Mouse (Mus musculus) testis, adult 2 months (tissue): Measurements from ENCODE around the gene 4933405L10Rik. TPM values are rescaled to one million over a fixed set of nuclear protein-coding genes. Genes with fewer than 3 reads are reported as not detected.
A peak's percentile ranks its signal among the peaks of the same experiment; 100 is the strongest.

Experiments
- H3K27ac ChIP-seq: fragments of 200-500 bp; 2 replicates; pipeline ENCODE4 v1.5.1; 2012; ENCODE audit warnings: low read depth, low read length; ENCODE audit not compliant: control insufficient read depth, insufficient read depth
- H3K27me3 ChIP-seq: fragments of 200-500 bp; 2 replicates; pipeline ENCODE4 v1.6.1; 2012; ENCODE audit warnings: mild to moderate bottlenecking, low read length, moderate library complexity; ENCODE audit not compliant: control insufficient read depth, insufficient read depth
- H3K36me3 ChIP-seq: fragments of 200-500 bp; 2 replicates; pipeline ENCODE4 v1.6.1; 2012; ENCODE audit warnings: mild to moderate bottlenecking, low read length; ENCODE audit not compliant: control insufficient read depth, insufficient read depth
- H3K4me1 ChIP-seq: fragments of 200-500 bp; 2 replicates; pipeline ENCODE4 v1.6.1; 2012; ENCODE audit warnings: low read length; ENCODE audit not compliant: control insufficient read depth, insufficient read depth
- H3K4me3 ChIP-seq: fragments of 200-500 bp; 2 replicates; pipeline ENCODE4 v1.5.1; 2012; ENCODE audit warnings: low read depth, mild to moderate bottlenecking, low read length, moderate library complexity, mixed read lengths; ENCODE audit not compliant: control insufficient read depth
- CTCF ChIP-seq: fragments of 200-500 bp; IDR thresholded peaks from 2 replicates; pipeline ENCODE4 v1.5.1; 2012; ENCODE audit warnings: low read depth, mild to moderate bottlenecking, inconsistent platforms, low read length, moderate library complexity; ENCODE audit not compliant: control insufficient read depth, insufficient read depth, insufficient replicate concordance
- POLR2A ChIP-seq: fragments of 200-500 bp; IDR thresholded peaks from 2 replicates; pipeline ENCODE4 v1.6.1; 2012; ENCODE audit warnings: low read depth, mild to moderate bottlenecking, inconsistent platforms, low read length, moderate library complexity; ENCODE audit not compliant: control insufficient read depth
- polyA plus RNA-seq: library from polyadenylated mRNA; depleted of rRNA; stranded (reverse); fragments of >200 nt; gene quantifications from 2 replicates; pipeline ENCODE4 v1.2.3, GENCODE M21; 2012

4933405L10Rik gene
- polyA plus RNA-seq, 1 experiment, result 60.1 TPM

DNA sequence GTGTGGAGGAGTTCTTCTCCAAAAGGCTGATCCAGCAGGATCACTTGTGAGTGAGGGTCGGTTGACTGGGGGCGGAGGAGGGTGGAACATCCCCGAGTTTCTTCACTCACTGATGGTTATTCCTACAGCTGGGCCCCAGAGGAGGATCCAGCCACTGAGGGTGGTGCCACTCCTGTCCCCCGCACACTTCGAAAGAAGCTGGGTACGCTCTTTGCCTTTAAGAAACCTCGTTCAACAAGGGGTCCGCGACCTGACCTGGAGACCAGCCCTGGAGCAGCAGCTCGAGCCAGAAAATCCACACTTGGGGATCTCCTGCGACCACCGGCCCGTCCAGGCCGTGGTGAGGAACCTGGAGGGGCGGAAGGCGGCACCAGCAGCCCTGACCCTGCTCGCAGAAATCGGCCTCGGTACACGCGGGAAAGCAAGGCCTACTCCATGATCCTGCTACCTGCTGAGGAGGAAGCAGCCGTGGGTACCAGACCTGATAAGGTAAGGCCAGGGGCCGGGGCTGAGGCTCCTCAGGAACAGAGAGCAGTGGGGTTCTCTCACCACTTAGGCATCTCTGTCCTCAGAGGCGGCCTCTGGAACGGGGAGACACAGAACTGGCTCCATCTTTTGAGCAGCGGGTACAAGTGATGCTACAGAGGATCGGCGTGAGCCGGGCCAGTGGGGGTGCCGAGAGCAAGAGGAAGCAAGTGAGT is 12.2 kb upstream of the 4933405L10Rik start:
- Histone ChIP-seq H3K36me3 (no peaks in the 10 kb centered on the region), H3K27me3 (no peaks in the 10 kb centered on the region), H3K4me3 (no peak overlapping the region), H3K27ac (no peak overlapping the region), H3K4me1 (peaks cover 21% of the 10 kb centered on the region)
- no peak for TF ChIP-seq CTCF
- TF ChIP-seq POLR2A, result no peak

- TF ChIP-seq CTCF, result no peak
- TF ChIP-seq POLR2A, result no peak
- no peaks in the 10 kb centered on the region for H3K36me3 ChIP-seq
- H3K4me3 ChIP-seq, result no peak overlapping the region
- H3K27me3 ChIP-seq, result no peaks in the 10 kb centered on the region
- H3K27ac ChIP-seq, result no peak overlapping the region
- peaks cover 30% of the 10 kb centered on the region for H3K4me1 ChIP-seq
Measured at GRCm38 (mm10) chr8:105697196-105697780, 10.2 kb upstream of the 4933405L10Rik start.

DNA sequence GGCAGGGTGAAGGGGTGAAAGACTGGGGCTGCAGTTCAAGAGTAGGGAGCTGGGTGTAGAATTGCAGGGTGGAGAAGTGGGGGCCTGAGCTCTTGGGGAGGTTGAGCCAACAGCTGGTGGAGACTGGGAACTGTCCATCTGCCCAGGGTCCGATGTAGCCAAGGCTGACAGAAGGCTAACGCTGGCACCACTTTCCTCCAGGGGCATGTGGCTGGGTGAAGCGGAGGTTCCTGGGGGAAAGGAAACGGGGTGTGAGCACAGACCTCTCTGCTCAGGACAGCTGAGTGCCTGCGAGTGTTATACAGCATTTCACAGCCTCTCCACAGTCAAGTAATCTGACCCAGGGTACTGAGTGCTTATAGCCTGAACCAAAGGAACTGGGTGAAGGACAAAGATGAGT is 8.7 kb upstream of the 4933405L10Rik start:
- Histone ChIP-seq H3K27me3 (no peaks in the 10 kb centered on the region), H3K27ac (no peak overlapping the region), H3K36me3 (no peaks in the 10 kb centered on the region), H3K4me1 (peaks cover 31% of the 10 kb centered on the region), H3K4me3 (no peak overlapping the region)
- TF ChIP-seq POLR2A (no peak), CTCF (no peak)

- Histone ChIP-seq H3K27me3 (no peaks in the 10 kb centered on the region), H3K4me3 (peak overlapping the region; percentile 93), H3K36me3 (no peaks in the 10 kb centered on the region), H3K27ac (no peak overlapping the region), H3K4me1 (peaks cover 30% of the 10 kb centered on the region)
- no peak for TF ChIP-seq CTCF
- no peak for TF ChIP-seq POLR2A
Measured at GRCm38 (mm10) chr8:105699488-105700215, 7.8 kb upstream of the 4933405L10Rik start.

GRCm38 (mm10) chr8:105700566-105700965 is 6.9 kb upstream of the 4933405L10Rik start:
- no peaks in the 10 kb centered on the region for H3K27me3 ChIP-seq
- peak overlapping the region; percentile 93 for H3K4me3 ChIP-seq
- peaks cover 23% of the 10 kb centered on the region for H3K4me1 ChIP-seq
- TF ChIP-seq CTCF (no peak), POLR2A (no peak)
- H3K27ac ChIP-seq, result peak overlapping the region; percentile 29; the same call in 1 of the 2 replicates
- H3K36me3 ChIP-seq, result no peaks in the 10 kb centered on the region

- H3K4me1 ChIP-seq, result peaks cover 22% of the 10 kb centered on the region
- H3K27ac ChIP-seq, result peak within 1 kb of the TSS; percentile 95
- TF ChIP-seq POLR2A (peak; percentile 76), CTCF (no peak)
- H3K36me3 ChIP-seq, result no peaks in the 10 kb centered on the region
- H3K27me3 ChIP-seq, result no peaks in the 10 kb centered on the region
- H3K4me3 ChIP-seq, result peak within 1 kb of the TSS; percentile 93
Measured at GRCm38 (mm10) chr8:105700966-105701824, 6.3 kb upstream of the 4933405L10Rik start, which contains the start of the genes Acd and Pard6a. Gene Acd, minus strand, starts transcription at chr8:105701102. Gene Pard6a, plus strand, starts transcription at chr8:105701148.

- H3K4me3 ChIP-seq, result peak overlapping the region; percentile 93
- no peaks in the 10 kb centered on the region for H3K36me3 ChIP-seq
- H3K27me3 ChIP-seq, result no peaks in the 10 kb centered on the region
- H3K4me1 ChIP-seq, result peaks cover 24% of the 10 kb centered on the region
- TF ChIP-seq POLR2A (no peak), CTCF (no peak)
- peak overlapping the region; percentile 15; the same call in 1 of the 2 replicates for H3K27ac ChIP-seq
Measured at GRCm38 (mm10) chr8:105702001-105702401, 5.5 kb upstream of the 4933405L10Rik start.
